Mouse (Mus musculus) cerebellum, adult 8-10 months (tissue): ENCODE results near the gene Hrh1.

ENCODE experiments used
- DNase-seq: peaks from one replicate; pipeline ENCODE4 v3.0.0; 2022

Hrh1 gene

DNA sequence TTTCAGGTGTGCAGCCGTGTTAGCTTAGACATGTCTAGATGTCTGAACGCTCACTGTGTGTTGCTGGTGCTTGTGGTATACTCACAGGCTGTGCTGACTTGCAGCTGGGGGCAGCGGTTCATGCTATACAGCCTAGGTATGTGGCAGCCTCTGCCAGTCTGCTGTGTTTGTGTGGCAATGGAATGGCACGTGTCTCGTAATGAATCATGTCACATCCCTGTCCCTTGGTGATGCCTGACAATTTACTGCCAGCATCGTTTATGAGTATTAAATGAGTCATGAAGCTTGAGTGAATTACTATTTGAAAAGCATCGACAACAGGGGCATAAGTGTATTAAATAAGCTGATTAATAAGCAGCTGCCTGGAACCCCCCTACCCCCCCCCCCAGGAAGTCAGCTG is 9.3 kb downstream of the Hrh1 start:
- no peak for DNase-seq

DNA sequence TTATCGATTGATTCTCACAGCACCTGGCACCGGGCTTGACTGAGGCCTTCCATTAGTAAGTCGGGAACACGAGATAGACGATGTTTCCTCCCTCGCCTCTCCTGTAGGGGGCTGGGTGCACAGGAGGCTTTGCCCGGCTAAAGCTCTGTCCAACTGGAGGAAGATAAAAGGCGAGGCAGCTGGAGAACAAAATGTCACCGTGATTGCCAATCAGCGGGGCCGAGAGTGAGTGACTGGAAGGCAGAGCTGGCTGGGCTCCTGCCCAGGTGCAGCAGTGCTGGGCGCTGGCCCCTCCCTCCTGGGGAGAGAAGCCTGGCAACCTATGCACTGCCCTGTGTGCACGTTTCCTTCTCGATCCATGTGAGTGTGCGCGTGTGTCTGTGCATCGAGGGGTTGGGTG is 10.5 kb downstream of the Hrh1 start:
- DNase-seq, result no peak

DNA sequence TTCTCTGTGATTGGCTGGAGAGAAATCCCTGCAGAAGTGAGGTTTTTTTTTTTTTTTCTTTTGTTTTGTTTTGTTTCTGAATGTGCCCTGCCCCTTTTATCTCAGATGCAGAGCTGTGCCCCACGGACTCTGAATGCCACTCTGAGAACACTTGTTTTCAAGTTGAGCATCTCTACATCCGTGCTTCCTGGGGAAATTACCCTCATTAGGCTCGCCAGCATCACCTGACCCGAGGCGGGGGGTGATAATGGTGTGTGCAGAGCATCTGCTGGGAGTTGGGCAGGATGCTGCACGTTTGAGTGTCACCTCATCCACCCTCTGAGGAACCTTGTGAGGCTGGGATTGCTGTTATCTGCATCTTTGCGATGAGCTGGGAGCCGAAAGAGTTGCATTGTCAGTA is 14.2 kb downstream of the Hrh1 start:
- no peak for DNase-seq

DNA sequence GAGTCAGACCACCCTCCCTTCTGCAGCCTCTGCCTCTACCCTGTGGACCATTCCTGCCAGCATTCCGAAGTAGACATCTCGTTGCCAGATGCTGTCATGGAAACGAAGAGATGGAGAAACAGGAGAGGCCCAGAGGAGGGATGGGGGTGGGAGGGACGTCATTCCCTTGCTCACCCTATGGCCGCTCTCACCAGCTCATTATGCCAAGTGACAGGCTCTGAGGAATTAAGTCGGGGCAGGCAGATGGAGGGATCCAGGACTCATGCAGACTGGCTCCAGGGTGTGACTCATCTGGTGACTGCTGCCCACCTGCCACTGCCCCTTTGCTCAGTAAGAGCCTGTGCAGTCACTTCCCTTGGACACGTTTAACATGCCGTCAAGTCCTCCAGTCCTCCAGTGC is 16.8 kb downstream of the Hrh1 start:
- no peak for DNase-seq

DNA sequence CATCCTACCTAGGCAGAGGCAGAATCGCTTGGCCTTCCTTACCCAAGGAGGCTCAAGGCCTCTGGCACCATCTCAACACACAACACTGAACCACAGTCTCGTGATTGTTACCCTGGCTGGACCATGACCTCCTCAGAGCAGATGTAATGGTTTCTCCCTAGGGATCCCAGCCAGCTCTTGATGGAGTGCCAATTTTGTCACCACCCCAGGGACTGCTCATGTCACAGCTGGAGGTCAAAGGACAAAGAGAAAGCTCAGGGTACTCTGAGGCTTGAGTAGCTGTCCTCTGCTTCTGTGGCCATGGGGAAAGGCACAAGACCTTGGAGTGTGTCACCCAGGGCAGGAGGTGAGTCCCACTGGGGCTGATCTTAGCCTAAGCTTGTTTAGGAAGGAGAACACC is 20.3 kb downstream of the Hrh1 start:
- no peak for DNase-seq

DNA sequence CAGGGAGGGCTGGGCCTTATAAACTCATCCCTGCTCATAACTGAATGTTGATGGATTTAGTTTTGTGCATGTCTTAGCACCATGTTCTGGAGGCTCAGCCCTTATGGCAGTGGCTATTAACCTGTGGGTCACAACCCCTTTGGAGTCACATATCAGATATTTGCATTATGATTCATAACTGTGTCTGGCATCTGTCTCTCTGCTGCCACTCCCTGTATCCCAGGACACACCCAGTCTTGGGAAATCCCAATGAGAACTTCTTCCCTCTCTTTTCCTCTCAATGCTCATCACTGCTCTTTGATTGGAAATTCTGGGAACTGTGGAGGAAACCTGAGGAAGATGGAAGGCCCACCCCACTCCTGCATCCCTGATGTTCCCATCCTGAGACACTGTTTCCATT is 23.3 kb downstream of the Hrh1 start:
- no peak for DNase-seq

DNA sequence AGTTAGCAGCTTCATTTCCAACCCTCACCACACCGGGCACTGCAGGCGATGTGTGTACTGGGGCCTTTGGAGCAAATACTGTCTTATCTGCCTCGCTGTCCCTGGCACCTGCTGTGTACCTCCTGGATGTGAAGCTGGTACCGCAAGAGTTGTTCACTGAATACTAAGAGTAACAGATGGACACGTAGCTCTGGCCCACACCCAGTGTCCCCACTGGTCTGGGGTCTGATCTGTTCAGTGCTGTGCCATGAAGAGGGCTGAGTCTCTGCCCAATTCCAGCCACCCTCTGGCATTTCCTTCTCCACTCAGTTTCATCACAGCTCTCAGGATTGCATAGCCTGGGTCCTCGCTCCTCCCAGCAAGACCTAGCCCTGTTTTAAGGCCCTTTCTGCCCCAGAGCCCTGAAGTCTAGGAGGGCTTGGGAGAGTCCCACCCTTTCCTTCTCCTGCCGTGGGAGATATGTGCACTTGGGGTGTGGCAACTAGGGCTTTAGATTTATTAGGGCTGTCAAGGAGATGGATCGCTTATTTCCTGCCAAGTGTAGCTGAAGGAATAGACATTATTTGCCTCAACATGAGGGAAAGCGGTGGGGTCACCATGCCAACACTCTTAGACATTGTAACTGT is 25.4 kb downstream of the Hrh1 start:
- no peak for DNase-seq

DNA sequence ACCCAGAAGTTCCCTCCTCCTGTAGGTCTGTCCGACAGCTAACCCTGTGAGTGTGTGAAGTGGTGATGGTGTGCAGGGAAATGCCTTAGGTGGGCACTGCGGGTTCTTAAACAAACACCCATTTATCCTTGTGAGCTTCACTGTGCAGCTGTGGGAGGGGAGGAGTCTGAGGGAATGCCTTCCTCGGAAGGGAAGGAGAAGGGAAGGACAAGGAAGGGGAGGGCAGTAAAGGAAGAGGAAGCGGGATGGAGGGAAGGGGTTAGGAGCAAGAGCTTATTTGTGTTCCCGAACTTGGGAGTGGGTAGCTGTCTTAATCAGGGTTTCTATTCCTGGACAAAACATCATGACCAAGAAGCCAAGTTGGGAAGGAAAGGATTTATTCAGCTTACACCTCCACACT is 27.6 kb downstream of the Hrh1 start:
- DNase-seq, result no peak

DNA sequence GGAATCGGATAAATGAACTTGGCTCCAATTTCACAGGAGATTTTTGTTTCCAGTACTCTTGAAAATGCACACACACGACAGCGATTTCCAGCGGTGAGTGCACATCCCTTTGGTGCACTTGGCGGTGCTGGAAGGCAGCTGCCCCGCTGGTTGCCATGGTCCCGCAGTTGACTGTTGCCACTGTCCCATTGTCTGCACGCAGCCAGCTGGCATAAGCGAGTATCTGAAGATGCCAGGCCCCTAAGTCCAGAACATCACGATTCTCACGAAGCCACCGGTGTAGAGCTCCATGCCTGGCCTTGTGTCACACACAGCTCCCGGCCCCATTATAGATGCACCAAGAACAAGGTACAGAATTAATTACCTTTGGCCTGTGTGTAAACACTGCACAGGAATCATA is 29.9 kb downstream of the Hrh1 start:
- DNase-seq, result no peak

DNA sequence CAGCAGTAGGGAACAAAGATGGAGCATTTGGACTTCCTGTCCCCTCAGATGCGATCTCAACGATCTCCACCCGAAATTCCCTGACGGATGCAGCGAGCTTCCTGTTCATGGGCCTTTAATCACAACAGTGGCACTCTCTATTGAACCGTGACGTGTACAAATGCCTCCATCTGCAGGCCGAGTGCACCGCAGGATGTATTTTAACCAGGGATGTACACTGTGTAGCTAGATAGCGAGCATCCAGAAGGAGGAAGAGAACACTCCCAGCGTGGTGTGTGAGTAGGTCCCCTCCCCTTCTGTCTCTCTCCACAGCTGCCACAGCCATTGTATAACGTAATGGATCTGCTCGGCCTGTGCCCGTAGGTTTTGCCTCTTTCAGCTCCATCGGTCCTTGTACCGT is 31.1 kb downstream of the Hrh1 start:
- DNase-seq, result no peak

DNA sequence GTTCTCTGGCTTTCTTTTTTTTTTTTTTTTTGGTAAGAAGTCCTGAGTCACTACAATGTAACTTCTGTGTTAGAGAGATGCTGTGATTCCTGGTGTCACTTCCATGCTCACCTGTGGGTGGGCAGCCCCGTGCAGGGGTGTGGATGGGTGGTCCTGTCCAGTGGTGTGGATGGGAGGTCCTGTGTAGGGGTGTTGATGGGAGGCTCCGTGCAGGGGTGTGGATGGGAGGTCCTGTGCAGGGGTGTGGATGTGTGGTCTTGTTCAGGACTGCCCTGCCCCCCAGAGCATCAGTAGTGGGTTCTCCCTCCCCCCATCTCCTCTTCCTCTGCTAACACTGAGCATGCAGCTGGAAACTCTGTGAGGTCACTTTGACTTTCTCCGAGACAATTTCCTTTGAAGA is 34.9 kb downstream of the Hrh1 start:
- DNase-seq, result no peak

DNA sequence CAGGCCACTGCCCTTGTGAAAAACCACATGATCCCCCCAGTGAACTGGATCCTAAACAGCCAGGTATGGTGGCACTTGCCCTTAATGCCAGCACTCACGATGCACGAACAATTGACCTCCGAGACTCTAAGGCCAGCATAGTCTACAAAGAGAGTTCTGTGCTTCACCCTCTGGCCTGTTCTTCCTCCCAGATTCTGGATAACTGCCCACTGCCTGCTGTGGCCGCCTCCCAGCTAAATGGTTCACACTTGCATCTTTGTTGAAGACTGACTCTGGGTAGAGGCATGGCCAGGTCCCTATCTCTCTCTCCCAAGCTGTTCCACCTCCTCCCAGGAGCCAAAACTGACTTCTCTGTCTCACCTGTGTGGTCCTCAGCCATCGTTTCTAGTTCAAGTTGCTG is 36.8 kb downstream of the Hrh1 start:
- no peak for DNase-seq

DNA sequence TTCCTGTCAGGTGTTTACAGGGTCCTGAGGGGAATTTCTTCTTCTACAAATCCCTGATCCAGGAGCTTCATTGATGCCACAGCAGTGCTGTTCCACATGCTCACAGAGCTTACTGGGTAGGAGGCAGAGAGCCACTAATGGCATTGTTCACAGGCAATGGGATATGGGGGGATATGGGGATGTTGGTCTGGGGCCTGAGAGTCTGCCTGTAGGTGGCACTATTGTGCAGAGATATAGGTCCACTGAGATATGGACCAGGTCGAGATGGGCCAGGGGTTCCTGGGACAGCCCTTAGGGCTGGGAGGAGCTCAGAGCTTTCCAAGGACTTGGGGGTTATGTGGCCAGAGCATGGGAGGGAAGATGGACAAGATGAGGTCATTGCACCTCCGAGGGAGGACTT is 42.6 kb downstream of the Hrh1 start:
- DNase-seq, result no peak

DNA sequence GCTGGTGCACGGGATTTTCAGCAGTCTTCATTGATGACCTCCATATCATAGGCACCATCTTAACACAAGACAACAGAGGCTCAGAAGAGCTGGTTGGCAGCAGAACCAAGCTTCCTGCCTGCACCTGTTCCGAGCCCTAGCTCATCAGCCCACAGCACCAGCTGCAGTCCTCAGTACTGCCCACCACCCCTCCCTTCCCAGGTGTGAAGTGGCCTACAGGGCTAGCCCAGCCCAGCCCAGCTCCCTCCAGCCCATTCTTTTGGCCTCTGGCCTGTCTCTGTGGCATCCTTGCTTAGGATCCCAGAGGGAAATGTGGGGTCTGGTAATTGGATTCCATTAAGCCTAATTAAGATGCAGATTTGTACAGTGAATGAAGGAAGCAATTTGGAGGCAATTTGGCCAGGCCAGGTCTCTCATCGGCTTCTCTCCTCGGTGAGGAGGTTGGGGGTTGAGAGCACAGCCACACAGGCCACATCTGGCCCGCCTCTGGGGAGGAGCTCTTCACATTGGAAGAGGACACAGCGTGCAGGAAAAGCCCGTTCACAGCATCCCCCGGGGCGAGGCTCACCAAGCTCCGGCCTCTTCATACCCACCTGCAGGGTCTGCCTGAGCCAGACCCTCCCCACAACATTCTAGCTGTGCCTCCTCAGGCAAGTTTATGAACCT is 43.2 kb downstream of the Hrh1 start:
- no peak for DNase-seq

DNA sequence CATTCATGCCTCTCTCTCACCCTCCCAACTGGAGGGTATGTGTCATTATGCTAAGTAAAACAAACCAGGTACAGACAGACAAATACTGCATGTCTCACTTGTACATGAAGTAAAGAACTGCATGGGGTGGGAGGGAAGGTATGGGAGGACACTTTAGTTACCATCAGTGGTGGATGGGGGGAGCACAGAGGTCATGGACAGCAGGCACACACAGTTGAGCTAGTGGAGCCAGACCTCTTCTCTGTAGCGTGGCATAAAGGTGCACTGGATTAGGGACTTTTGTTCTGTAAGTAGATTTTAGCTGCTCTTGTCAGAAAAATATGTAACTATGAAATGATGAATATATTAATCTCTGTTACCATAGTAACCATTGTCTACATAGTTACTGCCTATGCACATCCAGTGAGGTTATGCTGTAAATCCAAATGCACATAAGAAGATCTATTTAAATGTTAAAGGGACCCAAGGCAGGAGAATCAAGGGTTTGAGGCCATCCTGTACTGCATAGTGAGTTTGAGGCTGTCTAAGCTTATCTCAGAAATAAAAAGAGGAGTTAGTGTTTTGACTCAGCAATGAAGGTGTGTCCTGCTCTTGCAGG is 46.6 kb downstream of the Hrh1 start:
- DNase-seq, result no peak

DNA sequence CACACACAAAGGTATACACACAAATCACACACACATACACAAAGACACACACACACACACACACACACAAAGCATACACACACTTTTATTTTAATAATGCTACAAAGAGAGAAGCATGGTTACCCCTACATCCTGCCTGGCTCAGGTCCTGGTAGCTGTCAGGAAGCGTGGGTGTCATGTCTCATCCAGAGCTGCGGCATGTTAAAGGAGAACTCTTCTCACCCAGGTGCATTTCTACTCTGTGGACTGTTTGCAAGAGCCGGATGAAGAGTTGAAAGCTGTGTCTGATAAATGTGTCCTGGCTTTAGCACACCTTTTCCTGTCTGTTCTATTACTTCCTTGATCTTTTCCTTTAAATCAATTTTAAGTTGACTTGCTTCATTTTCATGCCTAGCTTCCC is 47.2 kb downstream of the Hrh1 start:
- no peak for DNase-seq

DNA sequence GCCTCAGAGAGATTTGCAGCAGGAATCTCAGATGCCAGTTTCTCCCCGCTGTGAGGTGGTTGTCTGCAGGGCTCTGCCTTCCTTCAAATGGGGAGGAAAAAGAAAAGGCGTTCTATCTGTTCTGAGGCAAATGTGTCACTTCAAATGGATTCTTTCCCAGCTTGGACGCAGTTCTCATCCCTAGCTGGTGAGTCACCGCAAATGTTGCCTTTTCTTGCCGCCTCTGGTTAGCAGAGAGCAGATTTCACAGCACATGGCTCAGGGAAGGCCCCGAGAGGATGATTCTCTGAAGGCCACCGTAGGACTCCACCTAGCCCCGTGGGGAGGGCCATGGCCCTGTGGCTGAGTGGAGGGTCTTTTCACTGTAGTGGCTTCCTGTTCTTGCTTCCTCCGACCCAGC is 51.2 kb downstream of the Hrh1 start:
- no peak for DNase-seq

DNA sequence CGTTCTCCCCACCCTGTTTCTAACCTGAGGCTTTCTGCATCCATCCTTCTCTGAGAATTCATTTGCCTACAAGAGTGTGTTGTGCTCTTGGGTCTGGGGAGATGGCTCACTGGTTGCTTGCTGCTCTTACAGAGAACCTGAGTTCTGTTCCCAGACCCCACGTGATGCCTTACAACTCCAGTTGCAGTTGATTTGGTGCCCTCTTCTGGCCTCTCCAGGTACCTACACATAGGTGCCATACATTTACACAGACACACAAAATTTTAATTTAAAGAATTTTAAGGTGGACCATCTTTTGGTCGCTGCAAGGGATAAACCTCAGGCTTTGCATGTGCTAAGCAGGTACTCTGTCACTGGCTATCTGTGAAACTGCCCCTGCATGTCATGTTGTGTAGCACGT is 57.5 kb downstream of the Hrh1 start:
- DNase-seq, result no peak

DNA sequence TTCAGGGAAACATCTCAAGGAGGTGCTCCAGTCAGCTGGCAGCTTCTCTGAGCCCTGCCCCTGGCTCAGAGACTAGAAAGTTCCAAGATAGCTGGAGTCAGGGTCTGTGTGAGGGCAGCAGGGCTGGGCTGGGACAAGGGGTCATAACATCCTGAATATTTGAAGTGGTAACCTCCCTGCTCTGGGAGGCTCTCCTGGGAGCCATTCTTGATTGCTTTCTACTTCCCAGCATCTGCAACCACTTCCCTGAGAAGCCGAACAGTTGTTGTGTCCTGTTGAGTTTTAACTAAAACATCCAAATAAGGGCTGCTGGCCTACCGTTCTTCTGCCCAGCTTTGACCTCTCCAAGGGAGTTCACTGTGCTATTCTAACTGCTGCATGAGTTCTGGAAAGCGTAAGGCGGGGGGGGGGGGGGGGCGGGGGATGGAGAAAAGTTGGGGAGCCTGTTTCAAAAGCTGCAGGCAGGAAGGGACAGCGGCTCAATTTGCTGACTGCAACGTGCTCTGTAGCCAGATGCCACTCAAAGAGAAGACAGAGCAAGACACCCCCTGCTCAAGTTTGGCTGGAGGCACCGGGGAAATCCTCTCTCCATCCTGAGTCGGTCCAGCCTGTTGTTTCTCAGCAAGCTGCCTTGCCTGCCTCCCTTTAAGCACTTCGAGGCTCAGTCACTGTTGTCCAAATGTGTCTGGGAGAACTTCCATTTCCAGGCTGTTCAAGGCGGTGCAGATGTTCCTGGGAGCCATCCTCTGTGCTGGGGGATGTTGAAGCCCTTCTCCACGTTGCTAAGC is 58.7 kb downstream of the Hrh1 start:
- DNase-seq, result no peak

DNA sequence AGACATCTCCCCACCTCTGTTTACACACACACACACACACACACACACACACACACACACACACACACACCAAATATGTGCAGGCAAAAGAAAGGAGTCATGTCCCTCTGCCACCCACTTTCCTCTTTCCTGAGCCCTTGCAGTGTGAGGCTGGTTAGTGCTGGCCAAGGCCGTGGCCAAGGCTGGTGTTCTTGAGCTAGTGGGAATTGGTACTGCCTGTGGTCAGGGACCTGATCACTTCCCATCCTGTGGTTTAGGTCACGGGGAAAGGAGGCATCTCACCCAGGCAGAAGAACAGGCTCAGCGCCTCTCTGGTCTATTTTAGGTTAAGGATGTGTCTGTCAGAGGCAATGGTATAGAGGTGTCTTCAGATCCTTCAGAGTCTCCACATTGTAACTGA is 59.6 kb downstream of the Hrh1 start:
- DNase-seq, result no peak

DNA sequence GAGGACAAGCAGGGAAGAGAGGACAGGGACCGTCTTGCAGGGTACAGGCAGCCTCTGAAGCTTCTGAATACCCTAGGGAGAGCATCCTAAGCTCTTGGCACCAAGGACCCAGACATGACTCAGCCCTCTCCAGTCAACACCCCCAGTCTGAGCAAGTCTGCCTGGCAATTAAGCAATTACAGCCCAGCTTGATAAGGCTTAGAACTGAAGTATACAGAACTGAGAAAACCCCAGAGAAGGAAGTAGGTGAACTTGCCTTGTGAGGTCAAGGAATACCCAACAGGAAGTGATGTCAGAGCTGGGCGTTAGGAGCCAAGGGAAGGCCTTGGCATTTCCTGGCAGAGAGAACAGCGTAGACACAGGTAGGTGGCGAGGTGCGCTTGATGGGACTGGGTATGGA is 60.5 kb downstream of the Hrh1 start:
- DNase-seq, result no peak

DNA sequence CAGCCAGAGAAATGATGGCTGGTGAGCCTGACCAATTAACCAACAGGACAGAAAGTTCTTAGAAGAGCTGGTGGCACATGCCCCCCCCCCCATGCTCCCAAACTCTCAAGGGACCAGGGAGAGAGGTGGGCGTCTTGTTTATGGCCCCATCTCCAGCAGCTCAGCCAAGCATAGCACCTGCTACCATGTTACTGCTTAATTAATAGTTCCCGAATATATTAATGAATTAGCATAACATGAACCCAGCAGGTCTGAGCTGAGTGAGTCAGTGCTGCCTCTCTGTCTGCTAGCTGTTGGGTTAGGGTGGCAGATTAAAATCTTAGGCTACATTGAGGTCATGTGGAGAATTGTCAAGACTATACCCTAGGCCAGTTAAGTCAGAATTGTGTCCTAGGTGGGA is 62.2 kb downstream of the Hrh1 start:
- DNase-seq, result no peak

DNA sequence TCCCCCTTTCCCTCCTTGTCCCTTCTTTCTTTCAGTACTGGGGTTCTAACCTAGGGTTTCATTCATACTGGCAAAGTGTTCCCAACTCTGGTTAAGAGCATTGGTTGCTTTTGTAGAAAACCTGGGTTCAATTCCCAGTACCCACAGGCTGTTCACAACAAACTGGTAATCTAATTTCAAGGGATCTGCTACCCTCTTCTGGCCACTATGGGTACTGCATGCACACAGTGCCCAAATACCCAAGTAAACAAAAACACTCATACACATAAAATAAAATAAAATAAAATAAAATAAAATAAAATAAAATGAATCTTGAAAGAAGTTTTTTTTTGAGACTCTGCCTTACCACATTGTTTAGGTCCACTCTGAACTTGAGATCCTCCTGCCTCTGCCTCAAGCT is 63.8 kb downstream of the Hrh1 start:
- DNase-seq, result no peak

DNA sequence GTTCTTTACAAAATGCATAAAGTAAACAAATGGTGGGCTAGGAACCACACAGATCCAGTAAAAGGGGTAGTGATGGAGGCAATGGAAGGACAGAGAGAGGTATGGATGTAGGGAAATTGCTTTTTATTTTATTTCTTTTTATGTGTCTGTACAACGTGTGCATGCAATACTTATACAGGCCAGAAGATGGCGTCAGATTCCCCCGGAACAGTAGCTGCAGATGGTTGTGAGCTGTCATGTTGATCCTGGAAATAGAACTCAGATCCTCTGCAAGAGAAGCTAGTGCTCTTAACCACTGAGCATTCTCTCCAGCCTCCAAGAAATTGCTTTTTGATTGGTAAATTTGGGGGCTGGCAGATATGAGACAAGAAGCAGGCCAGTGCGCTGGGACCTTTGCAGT is 65.0 kb downstream of the Hrh1 start:
- peak; percentile 4 for DNase-seq
